Mouse (Mus musculus): ENCODE data around the gene Dnmt1.

The Dnmt1 gene

GRCm38 (mm10) chr9:20976961-20977689, 17.4 kb upstream of the Dnmt1 start:
- no peak for DNase-seq (ENCODE audit: low read depth in 2 of 2, low spot score in 2 of 2)

GRCm38 (mm10) chr9:20976216-20976960, 16.7 kb upstream of the Dnmt1 start, which contains the start of gene S1pr2:
TSS of gene S1pr2 (minus strand) at chr9:20976781.
- DNase-seq (ENCODE audit: low read depth in 2 of 2, low spot score in 2 of 2) = peak; percentile 41 to 55

GRCm38 (mm10) chr9:20975431-20976215, 15.9 kb upstream of the Dnmt1 start:
- no peak for DNase-seq (ENCODE audit: low read depth in 2 of 2, low spot score in 2 of 2)

GRCm38 (mm10) chr9:20973682-20974075, 14.0 kb upstream of the Dnmt1 start:
- no peak for DNase-seq (ENCODE audit: low read depth in 2 of 2, low spot score in 2 of 2)

- no peak for DNase-seq (ENCODE audit: low read depth in 2 of 2, low spot score in 2 of 2)
These were observed 13.5 kb upstream of the Dnmt1 start for GRCm38 (mm10) chr9:20973001-20973681.

GRCm38 (mm10) chr9:20972141-20972992, 12.7 kb upstream of the Dnmt1 start:
- DNase-seq (ENCODE audit: low read depth in 2 of 2, low spot score in 2 of 2) = no peak

GRCm38 (mm10) chr9:20971751-20972140, 12.1 kb upstream of the Dnmt1 start:
- no peak for DNase-seq (ENCODE audit: low read depth in 2 of 2, low spot score in 2 of 2)

GRCm38 (mm10) chr9:20966747-20967146, 7.1 kb upstream of the Dnmt1 start:
- DNase-seq (ENCODE audit: low read depth in 2 of 2, low spot score in 2 of 2) = no peak

- no peak for DNase-seq (ENCODE audit: low read depth in 2 of 2, low spot score in 2 of 2)
These were observed 6.3 kb upstream of the Dnmt1 start for GRCm38 (mm10) chr9:20966008-20966407.

- no peak for DNase-seq (ENCODE audit: low read depth in 2 of 2, low spot score in 2 of 2)
These were observed 5.9 kb upstream of the Dnmt1 start for GRCm38 (mm10) chr9:20965606-20966005.

- peak in 1 of 2 experiments; percentile 35 for DNase-seq (ENCODE audit: low read depth in 2 of 2, low spot score in 2 of 2)
These were observed 1.9 kb upstream of the Dnmt1 start for GRCm38 (mm10) chr9:20961557-20961956.

- DNase-seq (ENCODE audit: low read depth in 2 of 2, low spot score in 2 of 2) = no peak
These were observed 2.7 kb downstream of the Dnmt1 start for GRCm38 (mm10) chr9:20956989-20957388.

- peak; percentile 96 to 98 for DNase-seq (ENCODE audit: low read depth in 2 of 2, low spot score in 2 of 2)
These were observed 7.0 kb downstream of the Dnmt1 start for GRCm38 (mm10) chr9:20952520-20953227.

- no peak for DNase-seq (ENCODE audit: low read depth in 2 of 2, low spot score in 2 of 2)
These were observed 7.6 kb downstream of the Dnmt1 start for GRCm38 (mm10) chr9:20951966-20952519.

- DNase-seq (ENCODE audit: low read depth in 2 of 2, low spot score in 2 of 2) = no peak
These were observed 8.2 kb downstream of the Dnmt1 start for GRCm38 (mm10) chr9:20951441-20951840.

GRCm38 (mm10) chr9:20950419-20950818, 9.3 kb downstream of the Dnmt1 start:
- DNase-seq (ENCODE audit: low read depth in 2 of 2, low spot score in 2 of 2) = no peak

- DNase-seq (ENCODE audit: low read depth in 2 of 2, low spot score in 2 of 2) = no peak
These were observed 13.4 kb downstream of the Dnmt1 start for GRCm38 (mm10) chr9:20946066-20946880.

- no peak for DNase-seq (ENCODE audit: low read depth in 2 of 2, low spot score in 2 of 2)
These were observed 14.9 kb downstream of the Dnmt1 start for GRCm38 (mm10) chr9:20944697-20945370.

Data from CD8-positive naive resting alpha-beta T cell, adult 2 months (primary cell).